Mouse (Mus musculus) kidney, adult 2 months (tissue): ENCODE data around the gene Cnnm3. TPM values are rescaled to one million over a fixed set of nuclear protein-coding genes. Genes with fewer than 3 reads are reported as not detected.
A peak's percentile ranks its signal among the peaks of the same experiment; 100 is the strongest.

Experiments used
- DNase-seq: peaks from one replicate; pipeline ENCODE4 v3.0.0; 2021
- H3K27ac ChIP-seq: fragments of 200-500 bp; 2 replicates; pipeline ENCODE4 v1.5.1; 2012; ENCODE audit warnings: low read depth, low read length, control low read depth, inconsistent platforms; ENCODE audit not compliant: insufficient read depth
- H3K27me3 ChIP-seq: fragments of 200-500 bp; replicated peaks from 2 replicates; pipeline ENCODE4 v1.6.1; 2012; ENCODE audit warnings: mild to moderate bottlenecking, moderate library complexity, low read length, inconsistent platforms; ENCODE audit not compliant: control insufficient read depth, insufficient read depth
- H3K36me3 ChIP-seq: fragments of 200-500 bp; 2 replicates; pipeline ENCODE4 v1.6.1; 2012; ENCODE audit warnings: mild to moderate bottlenecking, moderate library complexity, low read length, inconsistent platforms; ENCODE audit not compliant: control insufficient read depth, insufficient read depth
- H3K4me1 ChIP-seq: fragments of 200-500 bp; 2 replicates; pipeline ENCODE4 v1.6.1; 2011; ENCODE audit warnings: low read length; ENCODE audit not compliant: control insufficient read depth, insufficient read depth
- H3K4me3 ChIP-seq: fragments of 200-500 bp; 2 replicates; pipeline ENCODE4 v1.5.1; 2011; ENCODE audit warnings: mild to moderate bottlenecking, low read depth, low read length, control low read depth; ENCODE audit not compliant: insufficient read depth
- CTCF ChIP-seq: fragments of 200-500 bp; conservative IDR thresholded peaks from 2 replicates; pipeline ENCODE4 v1.5.1; 2011; ENCODE audit warnings: low read depth, mild to moderate bottlenecking, control low read depth, low read length, moderate library complexity, mixed read lengths; ENCODE audit not compliant: insufficient read depth, insufficient read length
- POLR2A ChIP-seq: fragments of 200-500 bp; IDR thresholded peaks from one replicate; pipeline ENCODE4 v1.6.1; 2011; ENCODE audit warnings: low read depth, low read length, control low read depth
- WGBS: fragments of 180-500 bp; shearing (Covaris S2); methylation state at CpG from one replicate; pipeline ENCODE4 v1.1.7; 2018; 5-methylcytosine and 5-hydroxymethylcytosine counted together
- polyA plus RNA-seq: library from polyadenylated mRNA; depleted of rRNA; stranded (reverse); fragments of >200 nt; gene quantifications from 2 replicates; pipeline ENCODE4 v1.2.3, GENCODE M21; 2012

Gene Cnnm3
- polyA plus RNA-seq, 1 experiment = 19.8 TPM

GRCm38 (mm10) chr1:36541844-36542243 lies 30.2 kb downstream of the Cnnm3 start:
- WGBS = 93% methylated on average over 16 of the region's 16 CpGs
- H3K4me3 ChIP-seq = no peak overlapping the region
- no peaks in the 10 kb centered on the region for H3K36me3 ChIP-seq
- H3K27ac ChIP-seq = no peak overlapping the region
- H3K27me3 ChIP-seq = no peaks in the 10 kb centered on the region
- H3K4me1 ChIP-seq = peaks cover 9% of the 10 kb centered on the region; the same call in 1 of the 2 replicates
- DNase-seq = no peak
- TF ChIP-seq CTCF = no peak
- no peak for TF ChIP-seq POLR2A

GRCm38 (mm10) chr1:36542925-36543324 lies 31.3 kb downstream of the Cnnm3 start:
- no peak overlapping the region for H3K27ac ChIP-seq
- H3K4me3 ChIP-seq = no peak overlapping the region
- 85% methylated on average over 9 of the region's 9 CpGs for WGBS
- H3K36me3 ChIP-seq = no peaks in the 10 kb centered on the region
- DNase-seq = no peak
- H3K27me3 ChIP-seq = no peaks in the 10 kb centered on the region
- TF ChIP-seq CTCF = no peak
- no peak for TF ChIP-seq POLR2A
- peaks cover 9% of the 10 kb centered on the region; the same call in 1 of the 2 replicates for H3K4me1 ChIP-seq

GRCm38 (mm10) chr1:36545382-36545781 lies 33.7 kb downstream of the Cnnm3 start:
- no peak for TF ChIP-seq POLR2A
- no peak overlapping the region for H3K27ac ChIP-seq
- no peaks in the 10 kb centered on the region for H3K36me3 ChIP-seq

GRCm38 (mm10) chr1:36545845-36546600 lies 34.4 kb downstream of the Cnnm3 start:
- TF ChIP-seq POLR2A = no peak
- TF ChIP-seq CTCF = no peak
- H3K36me3 ChIP-seq = no peaks in the 10 kb centered on the region
- peak overlapping the region; percentile 66 for H3K4me3 ChIP-seq
- no peak for DNase-seq
- WGBS = 76% methylated on average over 19 of the region's 19 CpGs
- peaks cover 5% of the 10 kb centered on the region; the same call in 1 of the 2 replicates for H3K4me1 ChIP-seq
- no peak overlapping the region for H3K27ac ChIP-seq
- H3K27me3 ChIP-seq = no peaks in the 10 kb centered on the region

More at GRCm38 (mm10) chr1:36545382-36545781, 33.7 kb downstream of the Cnnm3 start:
- Histone ChIP-seq H3K4me3 (no peak overlapping the region), H3K4me1 (peaks cover 5% of the 10 kb centered on the region; the same call in 1 of the 2 replicates), H3K27me3 (no peaks in the 10 kb centered on the region)
- 64% methylated on average over 2 of the region's 2 CpGs for WGBS
- DNase-seq = no peak

GRCm38 (mm10) chr1:36546888-36547471 lies 35.3 kb downstream of the Cnnm3 start, which contains the start of gene Ankrd39:
TSS of gene Ankrd39 (minus strand) at chr1:36547445.
- under 1% methylated on average over 43 of the region's 43 CpGs for WGBS
- no peaks in the 10 kb centered on the region for H3K27me3 ChIP-seq
- TF ChIP-seq CTCF (peak; percentile 100; the same call in 1 of the 2 replicates), POLR2A (peak; percentile 74)
- DNase-seq = peak; percentile 99
- peak within 1 kb of the TSS; percentile 24; the same call in 1 of the 2 replicates for H3K27ac ChIP-seq
- H3K4me3 ChIP-seq = peak within 1 kb of the TSS; percentile 66
- H3K36me3 ChIP-seq = no peaks in the 10 kb centered on the region
- H3K4me1 ChIP-seq = peaks cover 5% of the 10 kb centered on the region; the same call in 1 of the 2 replicates

- Histone ChIP-seq H3K4me3 (no peak overlapping the region), H3K4me1 (peaks cover 5% of the 10 kb centered on the region; the same call in 1 of the 2 replicates), H3K27ac (no peak overlapping the region), H3K36me3 (no peaks in the 10 kb centered on the region), H3K27me3 (no peaks in the 10 kb centered on the region)
- peak; percentile 57 for DNase-seq
- 41% methylated on average over 9 of the region's 9 CpGs for whole genome bisulfite sequencing
- TF ChIP-seq POLR2A = no peak
- no peak for TF ChIP-seq CTCF
Observed at GRCm38 (mm10) chr1:36547981-36548598, 36.4 kb downstream of the Cnnm3 start.

GRCm38 (mm10) chr1:36548771-36549170 lies 37.1 kb downstream of the Cnnm3 start:
- TF ChIP-seq POLR2A = no peak
- no peak for TF ChIP-seq CTCF
- Histone ChIP-seq H3K27ac (no peak overlapping the region), H3K27me3 (no peaks in the 10 kb centered on the region), H3K4me3 (no peak overlapping the region), H3K36me3 (no peaks in the 10 kb centered on the region), H3K4me1 (peaks cover 5% of the 10 kb centered on the region; the same call in 1 of the 2 replicates)
- WGBS = 65% methylated on average over 8 of the region's 8 CpGs
- no peak for DNase-seq
